Mouse (Mus musculus) left cerebral cortex, adult 2 months (tissue): ENCODE results near the gene Anxa8. TPM values are rescaled to one million over a fixed set of nuclear protein-coding genes. Genes with fewer than 3 reads are reported as not detected.

Source experiments
- DNase-seq, 2 experiments: peaks; one replicate each; pipeline ENCODE4 v3.0.0; 2021 to 2022; ENCODE audit warnings: low spot score in 2 of 2, mixed read lengths in 1 of 2; ENCODE audit errors: extremely low spot score in 1 of 2
- H3K27ac ChIP-seq: fragments of 200-600 bp; 2 replicates; pipeline ENCODE4 v1.8.1; 2022
- H3K4me3 ChIP-seq: fragments of 200-600 bp; 2 replicates; pipeline ENCODE4 v1.8.1; 2022
- CTCF ChIP-seq: fragments of 200-600 bp; IDR thresholded peaks from 2 replicates; pipeline ENCODE4 v1.8.1; 2022; ENCODE audit warnings: antibody characterized with exemption, mild to moderate bottlenecking, moderate library complexity
- intact Hi-C: fragments of 180-260 bp; cut with DNase I; formaldehyde crosslinking; loops from one replicate; pipeline ENCODE4 v1.15.1; 2025
- total RNA-seq, 2 experiments: library from RNA; stranded (reverse); gene quantifications; 2 replicates each; pipeline ENCODE4 v1.2.3; 2021

Anxa8 gene
- total RNA-seq, 2 experiments from 2014 or later, result 0.49 to 0.86 TPM

GRCm38 (mm10) chr14:34120923-34121351 lies 35.2 kb downstream of the Anxa8 start:
- intact Hi-C loops, result no loop called here
- DNase-seq, result no peak
- TF ChIP-seq CTCF, result no peak
- Histone ChIP-seq H3K27ac (no peak overlapping the region), H3K4me3 (no peak overlapping the region)

- no peak overlapping the region for H3K27ac ChIP-seq
- TF ChIP-seq CTCF, result no peak
- intact Hi-C loops, result no loop called here
- no peak for DNase-seq
- no peak overlapping the region for H3K4me3 ChIP-seq
Observed at GRCm38 (mm10) chr14:34121691-34122090, 35.9 kb downstream of the Anxa8 start.

- DNase-seq, result no peak
- Histone ChIP-seq H3K4me3 (no peak overlapping the region), H3K27ac (no peak overlapping the region)
- no peak for TF ChIP-seq CTCF
- intact Hi-C loops, result no loop called here
Observed at GRCm38 (mm10) chr14:34131216-34131615, 45.4 kb downstream of the Anxa8 start.

GRCm38 (mm10) chr14:34135391-34135790 lies 49.6 kb downstream of the Anxa8 start:
- Histone ChIP-seq H3K27ac (no peak overlapping the region), H3K4me3 (no peak overlapping the region)
- TF ChIP-seq CTCF, result no peak
- intact Hi-C loops, result no loop called here
- DNase-seq, result no peak

- no peak for DNase-seq
- intact Hi-C loops, result no loop called here
- TF ChIP-seq CTCF, result no peak
- H3K4me3 ChIP-seq, result no peak overlapping the region
- H3K27ac ChIP-seq, result no peak overlapping the region
Observed at GRCm38 (mm10) chr14:34139671-34140664, 54.2 kb downstream of the Anxa8 start.

GRCm38 (mm10) chr14:34142316-34142715 lies 56.5 kb downstream of the Anxa8 start:
- DNase-seq, result no peak
- H3K4me3 ChIP-seq, result no peak overlapping the region
- intact Hi-C loops, result no loop called here
- TF ChIP-seq CTCF, result no peak
- no peak overlapping the region for H3K27ac ChIP-seq

- Histone ChIP-seq H3K27ac (no peak overlapping the region), H3K4me3 (no peak overlapping the region)
- intact Hi-C loops, result no loop called here
- DNase-seq, result no peak
- TF ChIP-seq CTCF, result no peak
Observed at GRCm38 (mm10) chr14:34142915-34143314, 57.1 kb downstream of the Anxa8 start.

Other genes starting within 250 kb of the Anxa8 start
- 1 to 10 TPM; 3.2 to 3.6 TPM for gene Gdf10, start 162.4 kb upstream of the Anxa8 start, total RNA-seq
- not detected for gene Gdf2, start 144.9 kb upstream of the Anxa8 start, total RNA-seq
- not detected for gene Rbp3, start 132.0 kb upstream of the Anxa8 start, total RNA-seq
- gene Zfp488, start 107.2 kb upstream of the Anxa8 start, total RNA-seq, result 1 to 10 TPM; 2.9 to 3.8 TPM
- gene Gm30083, start 70.8 kb upstream of the Anxa8 start, total RNA-seq, result not detected
- gene Gm5460, start 69.2 kb upstream of the Anxa8 start, total RNA-seq, result not detected
- gene Antxrl, start 33.3 kb upstream of the Anxa8 start, total RNA-seq, result not detected
- gene A630023A22Rik, start 16.8 kb downstream of the Anxa8 start, total RNA-seq, result not detected
- not detected for gene Npy4r, start 66.5 kb downstream of the Anxa8 start, total RNA-seq
- 1 to 10 TPM; 1.7 to 2.8 TPM for gene Gprin2, start 115.7 kb downstream of the Anxa8 start, total RNA-seq
- under 1 TPM; 0.28 to 0.29 TPM for gene Syt15, start 133.6 kb downstream of the Anxa8 start, total RNA-seq
- gene Shld2, start 224.5 kb downstream of the Anxa8 start, total RNA-seq, result 10 to 100 TPM; 10.5 to 11.5 TPM
- 100 to 1,000 TPM; 281 to 285 TPM for gene Glud1, start 224.7 kb downstream of the Anxa8 start, total RNA-seq